Mouse (Mus musculus): ENCODE measurements around the gene Efcab11.

Gene Efcab11

GRCm38 (mm10) chr12:99735172-99735571, 149.1 kb downstream of the Efcab11 start:
- POLR2A ChIA-PET = no interaction called here
- CTCF ChIA-PET = no interaction called here

GRCm38 (mm10) chr12:99724206-99724605, 160.0 kb downstream of the Efcab11 start:
- ChIA-PET CTCF (no interaction called here), POLR2A (no interaction called here)

GRCm38 (mm10) chr12:99723791-99724190, 160.4 kb downstream of the Efcab11 start:
- ChIA-PET POLR2A (no interaction called here), CTCF (no interaction called here)

GRCm38 (mm10) chr12:99721318-99721717, 162.9 kb downstream of the Efcab11 start:
- POLR2A ChIA-PET = no interaction called here
- CTCF ChIA-PET = no interaction called here

- POLR2A ChIA-PET = interaction anchor here in 1 of 4 experiments (1.9 kb wide), 1 partner anchor 11 kb away, joined by 9 read pairs; no protein-coding TSS in a partner anchor
- CTCF ChIA-PET = no interaction called here
These were observed 164.5 kb downstream of the Efcab11 start for GRCm38 (mm10) chr12:99719777-99720176.

GRCm38 (mm10) chr12:99718161-99718560, 166.1 kb downstream of the Efcab11 start:
- ChIA-PET POLR2A (interaction anchor here in 2 of 4 experiments (0.5 to 1.9 kb wide), 4 partner anchors 9 to 1299 kb away, joined by 3 to 9 read pairs (median 4); no protein-coding TSS in a partner anchor), CTCF (no interaction called here)

GRCm38 (mm10) chr12:99716038-99716610, 168.1 kb downstream of the Efcab11 start:
- ChIA-PET CTCF (no interaction called here), POLR2A (interaction anchor here in 1 of 4 experiments (0.5 kb wide), 1 partner anchor 251 kb away, joined by 10 read pairs; no protein-coding TSS in a partner anchor)

GRCm38 (mm10) chr12:99715129-99716037, 168.9 kb downstream of the Efcab11 start:
- ChIA-PET CTCF (no interaction called here), POLR2A (interaction anchor here in 1 of 4 experiments (0.6 kb wide), 1 partner anchor 562 kb away, joined by 4 read pairs; no protein-coding TSS in a partner anchor)

- CTCF ChIA-PET = no interaction called here
- POLR2A ChIA-PET = no interaction called here
These were observed 172.0 kb downstream of the Efcab11 start for GRCm38 (mm10) chr12:99712214-99712613.

GRCm38 (mm10) chr12:99702248-99702647, 182.0 kb downstream of the Efcab11 start:
- POLR2A ChIA-PET = no interaction called here
- CTCF ChIA-PET = no interaction called here

- ChIA-PET CTCF (no interaction called here), POLR2A (no interaction called here)
These were observed 183.9 kb downstream of the Efcab11 start for GRCm38 (mm10) chr12:99700380-99700779.

GRCm38 (mm10) chr12:99699379-99700023, 184.7 kb downstream of the Efcab11 start:
- CTCF ChIA-PET = no interaction called here
- POLR2A ChIA-PET = no interaction called here

GRCm38 (mm10) chr12:99694066-99694465, 190.2 kb downstream of the Efcab11 start:
- CTCF ChIA-PET = no interaction called here

GRCm38 (mm10) chr12:99686418-99686992, 197.7 kb downstream of the Efcab11 start:
- ChIA-PET POLR2A (no interaction called here), CTCF (no interaction called here)

More at GRCm38 (mm10) chr12:99694066-99694465, 190.2 kb downstream of the Efcab11 start:
- POLR2A ChIA-PET = no interaction called here

GRCm38 (mm10) chr12:99685451-99686100, 198.7 kb downstream of the Efcab11 start:
- POLR2A ChIA-PET = interaction anchor here in 1 of 4 experiments (0.7 kb wide), 1 partner anchor 1083 kb away, joined by 4 read pairs; no protein-coding TSS in a partner anchor
- CTCF ChIA-PET = no interaction called here

GRCm38 (mm10) chr12:99681681-99682080, 202.6 kb downstream of the Efcab11 start:
- ChIA-PET POLR2A (interaction anchor here in 1 of 4 experiments (0.6 kb wide), 1 partner anchor 204 kb away, joined by 4 read pairs; no protein-coding TSS in a partner anchor), CTCF (no interaction called here)

GRCm38 (mm10) chr12:99671866-99672191, 212.4 kb downstream of the Efcab11 start:
- CTCF ChIA-PET = no interaction called here
- POLR2A ChIA-PET = no interaction called here

- CTCF ChIA-PET = no interaction called here
- POLR2A ChIA-PET = interaction anchor here in 1 of 4 experiments (1.3 kb wide), 1 partner anchor 78 kb away, joined by 3 read pairs; no protein-coding TSS in a partner anchor
These were observed 212.9 kb downstream of the Efcab11 start for GRCm38 (mm10) chr12:99671162-99671865.

GRCm38 (mm10) chr12:99670762-99671152, 213.5 kb downstream of the Efcab11 start:
- POLR2A ChIA-PET = interaction anchor here in 1 of 4 experiments (1.3 kb wide), 1 partner anchor 79 kb away, joined by 3 read pairs; no protein-coding TSS in a partner anchor
- CTCF ChIA-PET = no interaction called here

Measured in embryonic stem cell, embryonic (primary cell).